Mouse (Mus musculus): ENCODE measurements around the gene Tdo2. TPM values are rescaled to one million over a fixed set of nuclear protein-coding genes. Genes with fewer than 3 reads are reported as not detected.

The Tdo2 gene
- polyA plus RNA-seq, 1 experiment, result 1.1 TPM

DNA sequence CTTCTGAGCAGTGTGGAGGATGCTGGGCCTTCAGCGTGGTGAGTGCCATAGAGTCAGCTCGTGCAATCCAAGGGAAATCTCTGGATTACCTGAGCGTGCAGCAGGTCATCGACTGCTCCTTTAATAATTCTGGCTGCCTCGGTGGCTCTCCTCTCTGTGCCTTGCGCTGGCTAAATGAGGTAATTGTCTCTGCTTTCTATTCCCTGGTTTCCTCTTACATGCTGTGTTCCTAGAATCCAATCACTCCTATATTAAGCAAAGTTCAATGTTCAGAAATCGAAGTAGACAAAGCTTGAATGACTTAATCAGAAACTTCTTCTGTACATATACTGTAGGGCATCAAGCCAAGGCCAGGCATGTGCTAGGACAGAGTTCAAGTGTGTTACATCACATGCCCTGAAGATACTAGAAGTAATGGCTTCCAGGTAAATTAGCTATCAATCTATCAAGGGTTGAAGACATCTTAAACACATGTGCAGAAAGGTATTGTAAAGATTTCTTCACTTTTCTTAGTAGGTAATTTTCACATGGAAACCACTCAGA, 31.1 kb downstream of the Tdo2 start:
- no peak for DNase-seq (ENCODE audit: extremely low spot score in 1 of 2, low spot score in 1 of 2)

DNA sequence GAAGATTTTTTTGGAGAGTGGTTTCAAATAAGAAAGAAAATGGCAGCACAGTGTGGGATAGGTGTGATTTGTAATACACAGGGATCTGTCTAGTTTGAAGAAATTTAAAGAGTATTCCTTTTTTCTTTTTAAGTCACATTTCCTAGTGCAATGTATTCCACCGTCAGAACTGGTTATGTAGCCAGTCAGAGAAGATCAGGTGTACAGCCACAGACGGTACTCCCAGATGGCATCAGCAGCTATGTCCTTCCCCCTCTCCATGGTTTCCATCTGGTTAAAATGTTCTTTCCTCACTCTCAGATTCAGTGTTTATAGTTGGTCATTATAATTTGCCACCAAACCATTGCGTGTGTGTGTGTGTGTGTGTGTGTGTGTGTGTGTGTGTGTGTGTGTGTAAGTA, 32.9 kb downstream of the Tdo2 start:
- no peak for DNase-seq (ENCODE audit: extremely low spot score in 1 of 2, low spot score in 1 of 2)

GRCm38 (mm10) chr3:81942341-81942740, 33.7 kb downstream of the Tdo2 start:
- no peak for DNase-seq (ENCODE audit: extremely low spot score in 1 of 2, low spot score in 1 of 2)

DNA sequence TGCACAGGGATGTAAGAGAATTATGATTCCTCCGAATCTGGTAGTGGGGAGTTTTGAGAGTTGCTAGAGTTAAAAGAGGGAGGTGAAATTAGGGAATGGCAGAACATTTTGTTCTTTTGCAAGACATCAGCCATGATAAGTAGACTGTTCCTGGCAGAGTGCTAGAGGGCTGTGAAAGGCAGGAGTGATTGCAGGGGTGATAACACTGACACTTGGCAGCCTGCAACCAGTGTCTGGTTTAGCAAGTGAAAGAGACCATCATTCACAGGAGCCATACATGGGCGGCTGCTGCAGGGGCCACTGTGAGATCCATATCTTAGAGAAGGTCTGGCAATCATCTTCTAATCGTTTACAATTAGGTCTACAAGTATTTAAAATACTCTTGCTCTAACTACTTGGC, 37.1 kb downstream of the Tdo2 start:
- no peak for DNase-seq (ENCODE audit: extremely low spot score in 1 of 2, low spot score in 1 of 2)

DNA sequence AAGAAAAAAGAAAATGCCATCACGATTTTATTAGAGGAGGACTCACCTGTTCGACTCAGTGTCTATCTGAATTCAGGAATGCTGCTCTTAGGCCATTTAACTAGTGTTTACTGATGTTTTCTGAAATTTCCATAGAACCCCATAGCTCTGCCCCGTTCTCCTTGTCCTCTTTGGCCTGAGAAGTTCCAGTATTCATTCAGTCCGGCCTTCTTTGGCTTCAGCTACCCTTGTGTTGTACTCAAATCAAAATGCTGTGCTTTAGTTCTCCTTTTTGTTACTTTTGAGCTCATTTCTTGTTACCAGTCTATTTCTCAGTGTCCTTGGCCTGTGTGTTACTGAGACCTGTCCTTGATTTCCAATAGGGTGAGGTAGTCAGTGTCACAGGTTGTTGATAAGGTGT, 42.7 kb downstream of the Tdo2 start:
- DNase-seq (ENCODE audit: extremely low spot score in 1 of 2, low spot score in 1 of 2), result no peak

GRCm38 (mm10) chr3:81932141-81933101, 43.6 kb downstream of the Tdo2 start, which contains the start of gene Ctso:
Gene Ctso, plus strand, starts transcription at chr3:81932601.
- DNase-seq (ENCODE audit: extremely low spot score in 1 of 2, low spot score in 1 of 2), result peak; percentile 67 to 93

DNA sequence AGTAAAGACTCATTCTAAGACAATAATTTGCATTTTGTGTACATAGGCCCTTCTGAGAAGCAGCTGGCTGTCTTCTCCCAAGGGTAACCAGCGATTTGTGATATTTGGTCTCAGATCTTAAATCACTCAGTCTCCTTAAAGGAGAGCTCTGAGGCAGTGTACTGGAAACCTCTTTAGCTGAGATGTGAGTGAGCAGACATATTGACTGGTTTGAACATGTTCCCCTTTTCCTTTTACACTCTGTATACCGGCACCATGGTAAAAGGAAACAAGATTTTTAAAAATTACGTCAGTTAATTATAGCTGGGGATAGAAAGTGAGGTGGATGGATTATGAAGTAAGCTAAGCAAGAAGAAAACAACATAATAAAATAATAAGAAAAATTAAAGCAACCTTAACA, 44.3 kb downstream of the Tdo2 start:
- DNase-seq (ENCODE audit: extremely low spot score in 1 of 2, low spot score in 1 of 2), result no peak

DNA sequence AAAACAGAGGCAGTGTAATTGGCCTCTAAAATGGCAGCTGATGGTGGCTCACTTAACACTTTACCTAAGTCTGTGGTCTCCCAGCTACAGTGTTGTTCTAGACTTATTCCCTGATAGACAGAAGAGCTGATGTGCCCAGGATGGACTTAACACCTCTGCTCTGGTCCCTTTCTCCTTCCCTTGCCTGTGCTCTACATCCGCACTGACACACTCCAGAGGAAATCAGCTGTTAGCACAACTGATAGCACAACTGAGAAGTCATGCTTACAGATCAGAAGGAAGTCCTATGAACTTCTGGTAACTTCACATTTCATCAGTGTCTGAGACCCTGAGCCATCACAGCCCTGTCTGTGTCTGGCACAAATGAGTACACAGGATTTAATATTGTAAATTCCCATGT, 46.9 kb downstream of the Tdo2 start:
- DNase-seq (ENCODE audit: extremely low spot score in 1 of 2, low spot score in 1 of 2), result no peak

- no peak for DNase-seq (ENCODE audit: extremely low spot score in 1 of 2, low spot score in 1 of 2)
Observed at GRCm38 (mm10) chr3:81926764-81927325, 49.2 kb downstream of the Tdo2 start.

DNA sequence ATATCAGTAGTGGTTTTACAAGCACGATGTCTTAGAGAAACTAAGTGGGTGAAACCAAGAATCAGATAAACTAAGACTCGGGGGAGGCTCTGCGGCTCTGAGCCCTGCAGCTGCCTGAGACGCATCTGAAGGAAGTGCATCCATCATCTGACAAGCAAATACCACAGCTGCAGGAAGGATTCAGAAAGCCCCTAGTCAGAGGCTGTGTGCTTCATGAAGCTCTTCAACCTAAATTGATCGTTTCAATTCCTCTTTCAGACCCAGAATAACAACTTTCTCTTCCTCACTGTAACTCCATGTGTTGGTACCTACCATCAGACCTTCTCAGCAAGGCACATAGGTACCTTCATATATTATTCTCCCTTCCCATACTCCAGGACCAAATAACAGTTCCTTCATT, 50.1 kb downstream of the Tdo2 start:
- DNase-seq (ENCODE audit: extremely low spot score in 1 of 2, low spot score in 1 of 2), result no peak

- peak; percentile 46 to 89 for DNase-seq (ENCODE audit: extremely low spot score in 1 of 2, low spot score in 1 of 2)
Observed at GRCm38 (mm10) chr3:81924931-81925330, 51.1 kb downstream of the Tdo2 start.

- DNase-seq (ENCODE audit: extremely low spot score in 1 of 2, low spot score in 1 of 2), result peak in 1 of 2 experiments; percentile 36
Observed at GRCm38 (mm10) chr3:81922910-81923309, 53.1 kb downstream of the Tdo2 start.

DNA sequence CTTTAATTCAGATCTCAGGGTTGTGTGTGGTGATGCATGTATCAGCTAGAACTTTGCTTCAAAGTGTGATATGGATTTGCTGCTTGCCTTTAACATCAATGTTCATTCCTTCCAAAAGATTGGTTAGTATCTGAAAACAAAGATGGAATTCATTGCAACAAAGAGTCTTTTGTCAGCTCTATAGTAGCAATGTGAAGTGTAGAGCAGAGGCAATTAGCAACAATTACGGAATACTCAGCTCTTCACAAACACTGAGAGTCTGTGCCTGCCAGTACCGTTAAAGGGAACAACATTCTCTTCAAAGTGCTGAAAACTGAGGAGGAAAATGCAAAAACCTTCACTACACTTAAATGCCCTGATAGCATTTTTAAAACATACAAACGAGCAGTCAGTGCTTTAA, 56.3 kb downstream of the Tdo2 start:
- no peak for DNase-seq (ENCODE audit: extremely low spot score in 1 of 2, low spot score in 1 of 2)

GRCm38 (mm10) chr3:81918215-81918614, 57.8 kb downstream of the Tdo2 start:
- DNase-seq (ENCODE audit: extremely low spot score in 1 of 2, low spot score in 1 of 2), result no peak

GRCm38 (mm10) chr3:81917354-81917935, 58.6 kb downstream of the Tdo2 start:
- no peak for DNase-seq (ENCODE audit: extremely low spot score in 1 of 2, low spot score in 1 of 2)

- peak in 1 of 2 experiments; percentile 58 for DNase-seq (ENCODE audit: extremely low spot score in 1 of 2, low spot score in 1 of 2)
Observed at GRCm38 (mm10) chr3:81916030-81916686, 59.8 kb downstream of the Tdo2 start.

GRCm38 (mm10) chr3:81910286-81911036, 65.5 kb downstream of the Tdo2 start:
- no peak for DNase-seq (ENCODE audit: extremely low spot score in 1 of 2, low spot score in 1 of 2)

Data from frontal cortex, adult 2 months (tissue).